ENCODE assay signal across 12 mouse cellular contexts in the genomic region with DNA sequence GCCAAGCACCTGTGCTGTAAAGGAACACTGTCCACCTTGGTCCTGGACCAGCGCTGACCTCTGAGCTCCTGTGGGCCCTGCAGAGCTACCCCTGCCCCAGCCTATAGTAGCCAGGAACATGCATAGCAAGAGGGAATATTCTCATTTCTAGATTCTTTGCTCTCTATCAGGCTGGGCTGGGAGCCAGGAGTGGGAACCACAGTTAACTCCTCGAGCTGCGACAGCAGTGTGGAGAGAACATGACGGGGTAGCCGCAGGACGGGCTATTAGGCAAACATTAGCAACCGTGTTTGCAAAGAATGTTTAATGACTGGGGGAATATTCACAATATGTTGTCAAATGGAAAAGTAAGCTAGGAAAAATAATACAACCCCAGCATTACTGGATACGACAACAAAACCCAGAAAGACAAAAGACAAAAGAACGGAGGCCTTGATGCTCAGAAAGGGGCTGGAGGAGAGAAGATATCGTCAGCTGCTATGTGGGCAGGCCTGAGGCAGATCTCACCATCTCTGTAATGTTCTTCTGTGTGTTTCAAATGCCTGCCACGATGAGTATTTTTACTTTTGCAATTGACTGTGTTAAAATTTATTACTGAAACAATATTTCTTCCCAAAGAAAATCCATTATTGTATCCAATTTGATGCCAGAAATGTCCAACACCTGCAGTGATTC.
DNase-seq lines count a peak whose midpoint lies in the region; ATAC-seq lines count a peak whose summit lies in the region.
"Had no signal": no experiment of that assay in that cellular context is flagged by ENCODE, and none has a peak within 500 bp of the region (broad histone marks: within the 10 kb centered on the region; RNA-seq: fewer than 3 reads in every experiment).

No protein-coding gene starts in this region.

- 71% methylated on average over 11 of the region's 11 CpGs for WGBS in hindbrain, embryonic 14.5 days
- WGBS in hindbrain, embryonic 12.5 days = 82% methylated on average over 11 of the region's 11 CpGs
- WGBS in neural tube, embryonic 13.5 days = 66% methylated on average over 11 of the region's 11 CpGs
- WGBS in liver, embryonic 15.5 days (ENCODE audit: insufficient replicate concordance) = 85% methylated on average over 11 of the region's 11 CpGs

- no peaks in the 10 kb centered on the region for H3K9me3 ChIP-seq in hindbrain, embryonic 14.5 days (ENCODE audit: control insufficient read depth, low read length)
- no peaks in the 10 kb centered on the region for H3K9me3 ChIP-seq in hindbrain, embryonic 12.5 days (replicated peaks)
- H3K9me3 ChIP-seq in neural tube, embryonic 13.5 days = no peaks in the 10 kb centered on the region
- no peaks in the 10 kb centered on the region for H3K9me3 ChIP-seq in liver, embryonic 15.5 days (replicated peaks)
- H3K9me3 ChIP-seq: embryonic facial prominence, embryonic 15.5 days; midbrain, embryonic 10.5 days had no signal

- H3K4me1 ChIP-seq in hindbrain, embryonic 14.5 days (replicated peaks; ENCODE audit: control insufficient read depth, insufficient read depth, low read length) = peaks cover 9% of the 10 kb centered on the region; the same call in 1 of the 2 replicates
- peaks cover 17% of the 10 kb centered on the region for H3K4me1 ChIP-seq in hindbrain, embryonic 12.5 days
- H3K4me1 ChIP-seq in neural tube, embryonic 13.5 days (replicated peaks) = peaks cover 51% of the 10 kb centered on the region
- H3K4me1 ChIP-seq in liver, embryonic 15.5 days (replicated peaks) = peaks cover 88% of the 10 kb centered on the region
- H3K4me1 ChIP-seq: embryonic facial prominence, embryonic 15.5 days had no signal

- no peak overlapping the region for H3K4me3 ChIP-seq in hindbrain, embryonic 14.5 days (replicated peaks; ENCODE audit: low read length)
- no peak overlapping the region for H3K4me3 ChIP-seq in hindbrain, embryonic 12.5 days
- H3K4me3 ChIP-seq in neural tube, embryonic 13.5 days = no peak overlapping the region
- H3K4me3 ChIP-seq in liver, embryonic 15.5 days (replicated peaks) = no peak overlapping the region
- H3K4me3 ChIP-seq: embryonic facial prominence, embryonic 15.5 days; midbrain, embryonic 10.5 days had no signal

- ATAC-seq in hindbrain, embryonic 14.5 days (ENCODE audit: low FRiP score) = no peak
- ATAC-seq in hindbrain, embryonic 12.5 days (ENCODE audit: low FRiP score) = no peak
- ATAC-seq in neural tube, embryonic 13.5 days (ENCODE audit: low read depth) = no peak
- ATAC-seq in liver, embryonic 15.5 days (ENCODE audit: insufficient read depth) = no peak
- ATAC-seq: forebrain, embryonic 16.5 days had no signal

- H3K4me2 ChIP-seq in hindbrain, embryonic 14.5 days (replicated peaks) = no peak overlapping the region
- H3K4me2 ChIP-seq in hindbrain, embryonic 12.5 days (replicated peaks) = no peak overlapping the region
- no peak overlapping the region for H3K4me2 ChIP-seq in neural tube, embryonic 13.5 days
- no peak overlapping the region for H3K4me2 ChIP-seq in liver, embryonic 15.5 days
- H3K4me2 ChIP-seq: embryonic facial prominence, embryonic 15.5 days had no signal

- H3K27ac ChIP-seq in hindbrain, embryonic 14.5 days = peak overlapping the region; percentile 44; the same call in 1 of the 2 replicates
- H3K27ac ChIP-seq in hindbrain, embryonic 12.5 days = no peak overlapping the region
- peak overlapping the region; percentile 42; the same call in 1 of the 2 replicates for H3K27ac ChIP-seq in neural tube, embryonic 13.5 days (replicated peaks)
- peak overlapping the region; percentile 90 for H3K27ac ChIP-seq in liver, embryonic 15.5 days (replicated peaks)
- H3K27ac ChIP-seq: embryonic facial prominence, embryonic 15.5 days; midbrain, embryonic 10.5 days had no signal

- no peak overlapping the region for H3K9ac ChIP-seq in hindbrain, embryonic 14.5 days
- no peak overlapping the region for H3K9ac ChIP-seq in hindbrain, embryonic 12.5 days
- peak overlapping the region; percentile 31; the same call in 1 of the 2 replicates for H3K9ac ChIP-seq in neural tube, embryonic 13.5 days
- peak overlapping the region; percentile 35; the same call in 1 of the 2 replicates for H3K9ac ChIP-seq in liver, embryonic 15.5 days
- H3K9ac ChIP-seq: embryonic facial prominence, embryonic 15.5 days had no signal

- H3K27me3 ChIP-seq in hindbrain, embryonic 14.5 days (ENCODE audit: control insufficient read depth, insufficient read depth, low read length) = no peaks in the 10 kb centered on the region
- no peaks in the 10 kb centered on the region for H3K27me3 ChIP-seq in hindbrain, embryonic 12.5 days
- no peaks in the 10 kb centered on the region for H3K27me3 ChIP-seq in neural tube, embryonic 13.5 days
- H3K27me3 ChIP-seq in liver, embryonic 15.5 days = no peaks in the 10 kb centered on the region
- H3K27me3 ChIP-seq: embryonic facial prominence, embryonic 15.5 days had no signal

- no peaks in the 10 kb centered on the region for H3K36me3 ChIP-seq in hindbrain, embryonic 14.5 days (replicated peaks; ENCODE audit: control insufficient read depth, insufficient read depth)
- H3K36me3 ChIP-seq in hindbrain, embryonic 12.5 days = no peaks in the 10 kb centered on the region
- no peaks in the 10 kb centered on the region for H3K36me3 ChIP-seq in neural tube, embryonic 13.5 days
- H3K36me3 ChIP-seq in liver, embryonic 15.5 days (replicated peaks) = no peaks in the 10 kb centered on the region
- H3K36me3 ChIP-seq: embryonic facial prominence, embryonic 15.5 days; midbrain, embryonic 10.5 days had no signal

- DNase-seq in hindbrain, embryonic 14.5 days (ENCODE audit: low spot score) = no peak
- no peak for DNase-seq in neural tube, embryonic 10.5 days (ENCODE audit: extremely low spot score, low spot score)
- DNase-seq in gastrocnemius, adult 18-20 months (ENCODE audit: low spot score) = no peak
- no peak for DNase-seq in T-cell, adult 2 months (ENCODE audit: low spot score)
- DNase-seq: kidney, postnatal 10 days; lung, postnatal 10 days had no signal

Comparison
In these comparisons a context has a peak if more than half of its experiments do, and no peak if none do; other contexts are left out.
1. H3K9ac ChIP-seq: peak in neural tube, embryonic 13.5 days (single experiment) and liver, embryonic 15.5 days (single experiment); none in hindbrain, embryonic 14.5 days (single experiment) and hindbrain, embryonic 12.5 days (single experiment).